Mouse (Mus musculus): ENCODE data around the gene Art4. TPM values are rescaled to one million over a fixed set of nuclear protein-coding genes. Genes with fewer than 3 reads are reported as not detected.

Art4 gene
- total RNA-seq, 2 experiments from 2014 or later, result 3.0 TPM

- DNase-seq (ENCODE audit: low spot score in 2 of 2), result no peak
These were observed 56.3 kb downstream of the Art4 start for GRCm38 (mm10) chr6:136801274-136801673.

- DNase-seq (ENCODE audit: low spot score in 2 of 2), result no peak
These were observed 56.8 kb downstream of the Art4 start for GRCm38 (mm10) chr6:136800710-136801109.

Small RNA genes within 50 kb of the gene (microRNA-seq; reads per million reads assigned to microRNA genes)
- gene Gm44364 (ENCODE audit: borderline number of aligned reads in 2 of 2), result 0 reads per million in 2 experiments

Other genes with a start within 250 kb of the Art4 start
- gene Plbd1, start 195.8 kb downstream of the Art4 start, total RNA-seq (2021), result 10 to 100 TPM; 32.2 to 75.7 TPM
- under 1 TPM in 1 of 2 experiments, not detected in 1; 0.06 TPM for gene Gucy2c, start 76.0 kb downstream of the Art4 start, total RNA-seq (2021)
- gene Hist4h4, start 53.3 kb downstream of the Art4 start, total RNA-seq (2021), result 1 to 10 TPM; 8.6 to 8.9 TPM
- gene H2afj, start 49.5 kb downstream of the Art4 start, total RNA-seq (2021), result 100 to 1,000 TPM; 104 to 207 TPM
- 1 to 10 TPM in 1 of 2 experiments, under 1 TPM in 1; 0.45 to 1.0 TPM for gene BC049715, start 30.1 kb downstream of the Art4 start, total RNA-seq (2021)
- gene Wbp11, start 29.5 kb downstream of the Art4 start, total RNA-seq (2021), result 10 to 100 TPM; 72.0 to 77.7 TPM
- under 1 TPM; 0.23 to 0.32 TPM for gene Smco3, start 22.3 kb downstream of the Art4 start, total RNA-seq (2021)
- 100 to 1,000 TPM; 192 to 202 TPM for gene Mgp, start 18.1 kb upstream of the Art4 start, total RNA-seq (2021)
- gene Erp27, start 64.4 kb upstream of the Art4 start, total RNA-seq (2021), result not detected
- gene Pde6h, start 66.1 kb upstream of the Art4 start, total RNA-seq (2021), result not detected
- gene Arhgdib, start 84.2 kb upstream of the Art4 start, total RNA-seq (2021), result 10 to 100 TPM; 20.0 to 25.7 TPM